Mouse (Mus musculus) midbrain, embryonic 12.5 days (tissue): ENCODE measurements around the gene Cog1. TPM values are rescaled to one million over a fixed set of nuclear protein-coding genes. Genes with fewer than 3 reads are reported as not detected.
A peak's percentile ranks its signal among the peaks of the same experiment; 100 is the strongest.

Experiments used
- ATAC-seq: fragments of 200-750 bp; cut with Nextera tagmentation; 2 replicates; pipeline ENCODE4 v1.8.0; 2017; ENCODE audit warnings: low read depth, moderate TSS enrichment, moderate library complexity; ENCODE audit not compliant: low FRiP score
- H3K27ac ChIP-seq: fragments of 300-500 bp; sonication (generic); replicated peaks from 2 replicates; pipeline ENCODE4 v1.5.1; 2016; ENCODE audit warnings: mild to moderate bottlenecking
- H3K27me3 ChIP-seq: fragments of 300-500 bp; sonication (generic); 2 replicates; pipeline ENCODE4 v1.6.1; 2016; ENCODE audit warnings: mild to moderate bottlenecking
- H3K36me3 ChIP-seq: fragments of 300-500 bp; sonication (generic); 2 replicates; pipeline ENCODE4 v1.6.1; 2016
- H3K4me1 ChIP-seq: fragments of 300-500 bp; sonication (generic); 2 replicates; pipeline ENCODE4 v1.6.1; 2016
- H3K4me2 ChIP-seq: fragments of 300-500 bp; sonication (generic); replicated peaks from 2 replicates; pipeline ENCODE4 v1.6.1; 2016; ENCODE audit warnings: mild to moderate bottlenecking, moderate library complexity
- H3K4me3 ChIP-seq: fragments of 300-500 bp; sonication (generic); 2 replicates; pipeline ENCODE4 v1.5.1; 2016; ENCODE audit warnings: mild to moderate bottlenecking
- H3K9ac ChIP-seq: fragments of 300-500 bp; sonication (generic); replicated peaks from 2 replicates; pipeline ENCODE4 v1.6.1; 2016; ENCODE audit warnings: mild to moderate bottlenecking, moderate library complexity
- H3K9me3 ChIP-seq: fragments of 300-500 bp; sonication (generic); 2 replicates; pipeline ENCODE4 v1.6.1; 2016; ENCODE audit warnings: mild to moderate bottlenecking
- WGBS: fragments of 180-500 bp; shearing (Covaris S2); methylation state at CpG from one replicate; pipeline ENCODE4 v1.1.7; 2016; 5-methylcytosine and 5-hydroxymethylcytosine counted together
- polyA plus RNA-seq: library from polyadenylated mRNA; unstranded; fragments of >200 nt; fragmentation: Nextera tagmentation; extraction: Ambion mirVana; gene quantifications from 2 replicates; pipeline ENCODE4 v1.2.1, GENCODE M21; 2016

Gene Cog1
- polyA plus RNA-seq, 1 experiment from 2014 or later, result 39.6 TPM

DNA sequence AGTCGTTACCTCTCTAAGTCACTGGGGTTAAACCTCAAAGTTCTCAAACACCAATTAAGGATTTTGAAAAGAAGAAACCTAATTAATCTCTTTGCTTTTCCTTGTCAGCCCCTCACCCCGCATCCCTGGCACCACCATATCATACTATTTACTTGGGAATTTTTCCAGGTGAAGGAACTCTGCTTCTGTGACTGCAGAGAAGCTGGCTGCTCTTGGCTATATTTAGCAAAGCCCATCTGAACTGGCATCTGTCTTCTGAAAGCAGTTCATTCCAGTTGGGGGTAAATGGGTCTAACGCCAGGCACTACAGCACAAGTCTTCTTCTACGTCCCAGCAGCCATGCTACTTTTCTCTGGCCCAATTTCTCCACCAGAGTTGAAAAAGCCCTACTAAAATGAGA, 24.6 kb downstream of the Cog1 start:
- H3K27ac ChIP-seq, result no peak overlapping the region
- 95% methylated on average over 4 of the region's 4 CpGs for WGBS
- no peak for ATAC-seq
- H3K4me1 ChIP-seq, result peaks cover 5% of the 10 kb centered on the region; the same call in 1 of the 2 replicates
- no peak overlapping the region for H3K9ac ChIP-seq
- H3K4me2 ChIP-seq, result no peak overlapping the region
- H3K36me3 ChIP-seq, result peaks cover 55% of the 10 kb centered on the region
- no peaks in the 10 kb centered on the region for H3K27me3 ChIP-seq
- no peaks in the 10 kb centered on the region for H3K9me3 ChIP-seq
- H3K4me3 ChIP-seq, result no peak overlapping the region

DNA sequence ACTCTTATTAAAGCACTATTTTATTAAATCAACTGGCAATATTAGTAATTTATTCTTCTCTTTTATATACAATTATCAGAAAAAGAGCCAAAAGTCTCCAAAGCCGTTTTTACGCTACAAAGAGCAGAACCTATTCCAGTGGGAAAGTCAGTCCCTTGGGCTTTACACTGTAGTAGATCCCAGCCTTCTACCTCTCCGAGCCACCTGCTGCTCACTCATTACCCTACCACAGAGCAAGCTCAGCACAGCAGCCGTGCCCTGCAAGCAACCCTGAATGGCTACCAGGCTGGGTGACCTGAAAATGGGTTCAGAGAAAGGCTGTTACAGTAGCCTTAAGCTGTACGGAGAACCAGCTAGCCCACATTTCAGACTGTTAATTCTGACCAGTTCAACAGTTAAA, 25.6 kb downstream of the Cog1 start:
- no peaks in the 10 kb centered on the region for H3K9me3 ChIP-seq
- no peak for ATAC-seq
- H3K4me3 ChIP-seq, result no peak overlapping the region
- no peak overlapping the region for H3K4me2 ChIP-seq
- H3K27me3 ChIP-seq, result no peaks in the 10 kb centered on the region
- 90% methylated on average over 5 of the region's 5 CpGs for WGBS
- no peak overlapping the region for H3K27ac ChIP-seq
- no peak overlapping the region for H3K9ac ChIP-seq
- peaks cover 5% of the 10 kb centered on the region; the same call in 1 of the 2 replicates for H3K4me1 ChIP-seq
- H3K36me3 ChIP-seq, result peaks cover 47% of the 10 kb centered on the region

DNA sequence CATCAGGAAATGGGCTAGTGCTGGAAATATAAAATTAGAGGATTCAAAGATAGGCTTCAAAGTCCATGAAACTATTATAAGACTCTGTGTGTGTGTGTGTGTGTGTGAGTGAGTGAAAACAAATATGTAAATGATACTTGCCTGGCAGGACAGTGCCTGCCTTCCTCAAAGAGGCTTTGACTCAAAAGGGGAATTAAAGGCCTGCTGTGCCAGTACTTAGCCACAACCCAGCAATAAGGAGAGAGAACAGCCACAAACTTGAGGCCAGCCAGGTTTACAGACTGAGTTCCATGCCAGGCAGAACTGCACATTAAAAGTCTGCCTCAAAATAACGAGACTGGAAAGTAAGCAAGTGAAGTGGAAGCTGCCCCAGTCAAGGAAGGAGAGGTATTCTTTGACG, 27.9 kb downstream of the Cog1 start:
- no peaks in the 10 kb centered on the region for H3K27me3 ChIP-seq
- H3K4me3 ChIP-seq, result no peak overlapping the region
- H3K9ac ChIP-seq, result no peak overlapping the region
- 71% methylated on average over 2 of the region's 2 CpGs for WGBS
- H3K4me1 ChIP-seq, result peaks cover 14% of the 10 kb centered on the region
- no peaks in the 10 kb centered on the region for H3K9me3 ChIP-seq
- no peak overlapping the region for H3K27ac ChIP-seq
- peaks cover 34% of the 10 kb centered on the region for H3K36me3 ChIP-seq
- ATAC-seq, result no peak
- no peak overlapping the region for H3K4me2 ChIP-seq

DNA sequence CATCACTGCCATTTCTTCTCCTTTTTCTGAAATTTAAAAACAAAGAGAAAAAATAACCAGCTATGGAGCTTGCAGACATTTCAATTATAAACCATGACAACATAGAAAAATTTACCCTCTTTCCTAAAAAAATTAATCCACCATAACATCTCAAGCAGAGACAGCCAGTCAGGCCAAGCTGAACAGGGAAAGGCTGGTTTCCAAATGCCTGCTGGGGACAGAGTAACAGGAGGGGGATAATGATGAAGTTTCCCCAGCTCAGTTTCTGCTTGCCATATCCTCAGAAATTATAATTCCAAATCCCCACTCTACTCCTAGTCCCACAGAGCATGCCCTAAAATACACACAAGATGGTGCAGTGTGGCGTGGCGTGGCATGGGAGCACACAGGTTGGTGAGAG, 28.4 kb downstream of the Cog1 start:
- WGBS, result 98% methylated on average over 2 of the region's 2 CpGs
- Histone ChIP-seq H3K4me2 (no peak overlapping the region), H3K27ac (no peak overlapping the region), H3K9ac (no peak overlapping the region), H3K4me3 (no peak overlapping the region), H3K9me3 (no peaks in the 10 kb centered on the region), H3K4me1 (peaks cover 19% of the 10 kb centered on the region), H3K36me3 (peaks cover 29% of the 10 kb centered on the region), H3K27me3 (no peaks in the 10 kb centered on the region)
- no peak for ATAC-seq

DNA sequence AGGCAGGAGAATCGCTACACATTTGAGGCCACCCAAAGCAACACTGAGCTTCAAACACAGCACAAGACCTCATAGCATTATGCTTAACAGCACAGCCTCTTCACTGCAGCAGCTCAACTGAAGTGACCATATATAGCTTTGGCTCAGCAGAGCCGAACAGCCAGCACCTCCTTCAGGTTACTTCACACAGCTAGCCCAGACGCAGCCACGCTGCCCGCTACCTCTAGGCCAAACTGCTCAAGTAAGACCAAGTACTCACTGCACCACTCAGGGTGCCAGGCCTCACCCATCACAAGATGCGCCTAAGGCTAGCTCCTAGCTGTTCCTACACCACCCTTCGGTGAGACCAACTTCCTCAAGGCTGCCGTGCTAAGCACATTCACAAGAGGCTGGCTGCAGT, 29.4 kb downstream of the Cog1 start:
- H3K27me3 ChIP-seq, result no peaks in the 10 kb centered on the region
- H3K9ac ChIP-seq, result 0 out of 2 replicates have a peak overlapping the region, but pooled peaks have one; percentile 15
- peaks cover 26% of the 10 kb centered on the region for H3K4me1 ChIP-seq
- H3K4me2 ChIP-seq, result no peak overlapping the region
- H3K9me3 ChIP-seq, result no peaks in the 10 kb centered on the region
- no peak overlapping the region for H3K27ac ChIP-seq
- no peak for ATAC-seq
- H3K4me3 ChIP-seq, result no peak overlapping the region
- 89% methylated on average over 8 of the region's 8 CpGs for WGBS
- H3K36me3 ChIP-seq, result peaks cover 20% of the 10 kb centered on the region

DNA sequence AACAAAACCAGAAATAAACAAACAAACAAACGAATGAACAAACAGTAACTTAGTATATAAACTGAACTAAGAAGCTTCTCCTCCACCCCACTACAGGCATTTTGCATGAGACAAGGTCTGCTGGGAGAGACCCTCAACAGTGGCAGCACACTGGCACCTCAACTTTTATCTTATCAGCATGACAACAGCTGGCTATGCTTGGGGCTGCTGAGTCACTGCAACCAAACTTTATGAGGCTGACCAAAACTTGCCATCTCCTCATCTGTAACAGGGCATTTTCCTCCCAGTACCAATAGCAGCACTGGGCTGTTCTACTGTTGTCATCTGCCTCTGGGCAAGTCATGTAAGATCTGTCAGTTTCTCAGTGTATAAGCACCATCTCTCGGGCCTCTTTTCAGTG, 32.0 kb downstream of the Cog1 start:
- H3K9me3 ChIP-seq, result no peaks in the 10 kb centered on the region
- H3K27me3 ChIP-seq, result no peaks in the 10 kb centered on the region
- no peak overlapping the region for H3K9ac ChIP-seq
- no peak overlapping the region for H3K27ac ChIP-seq
- peaks cover 13% of the 10 kb centered on the region for H3K36me3 ChIP-seq
- no peak overlapping the region for H3K4me2 ChIP-seq
- H3K4me3 ChIP-seq, result no peak overlapping the region
- H3K4me1 ChIP-seq, result peaks cover 38% of the 10 kb centered on the region
- 91% methylated on average over 2 of the region's 2 CpGs for WGBS
- ATAC-seq, result no peak

DNA sequence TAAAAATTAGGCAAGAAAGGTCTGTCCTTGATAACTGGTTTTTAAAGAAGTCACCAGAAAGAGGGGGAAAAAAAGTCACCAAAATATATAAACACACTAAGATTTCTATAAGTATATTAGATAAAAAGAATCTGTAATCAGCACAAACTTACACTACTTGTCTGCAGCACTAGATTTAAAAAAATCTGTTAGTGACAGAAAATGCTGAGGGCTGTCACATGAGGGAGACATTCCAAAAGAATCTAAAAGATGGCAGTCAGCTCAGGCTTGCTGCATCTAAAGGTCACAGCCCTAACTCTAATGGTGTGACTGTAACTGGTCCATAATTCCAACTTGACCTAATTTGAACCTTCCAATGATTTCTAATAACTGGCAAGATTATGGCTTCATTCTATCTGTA, 33.0 kb downstream of the Cog1 start:
- Histone ChIP-seq H3K4me2 (peak overlapping the region; percentile 84; the same call in 1 of the 2 replicates), H3K4me3 (no peak overlapping the region; the same call in 1 of the 2 replicates), H3K36me3 (peaks cover 2% of the 10 kb centered on the region), H3K27ac (no peak overlapping the region), H3K27me3 (no peaks in the 10 kb centered on the region), H3K9me3 (no peaks in the 10 kb centered on the region), H3K9ac (no peak overlapping the region), H3K4me1 (peaks cover 47% of the 10 kb centered on the region)
- no peak for ATAC-seq

DNA sequence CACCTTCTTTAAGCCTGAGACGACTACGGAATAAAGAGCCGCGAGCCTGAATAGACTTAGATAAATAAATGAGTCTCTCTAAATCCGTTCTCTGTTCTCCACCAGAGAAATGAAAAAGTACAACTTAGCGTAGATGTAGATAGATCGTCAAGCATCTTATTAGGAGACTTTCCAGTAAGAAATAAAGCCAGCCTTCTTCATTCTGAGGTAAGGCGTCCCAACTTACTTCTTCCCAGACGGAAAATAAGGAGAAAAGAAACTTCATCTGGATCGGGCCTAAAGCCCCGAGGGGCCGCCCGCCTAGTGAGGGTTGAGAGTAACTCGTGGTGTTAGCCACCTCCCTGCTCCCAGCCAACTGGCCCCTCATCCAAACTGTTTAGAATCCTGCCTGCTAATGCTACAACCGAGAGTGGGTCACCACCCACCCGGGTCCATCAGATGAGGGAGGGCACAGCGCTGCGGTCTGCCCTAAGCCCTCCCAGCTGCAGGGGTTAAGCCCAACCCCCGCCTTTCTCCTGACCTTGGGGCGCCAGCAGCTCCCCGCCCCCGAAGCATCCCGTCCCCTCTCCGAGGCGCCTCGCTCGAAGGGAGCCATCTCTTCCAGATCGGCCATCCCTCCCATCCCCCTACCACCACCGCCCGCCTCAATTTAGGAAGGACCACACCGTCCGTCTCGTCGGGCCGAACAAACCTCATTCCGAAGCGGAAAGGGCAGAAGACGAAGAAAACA, 34.1 kb downstream of the Cog1 start:
- WGBS, result 1% methylated on average over 38 of the region's 38 CpGs
- H3K4me2 ChIP-seq, result peak overlapping the region; percentile 84
- peak overlapping the region; percentile 97 for H3K27ac ChIP-seq
- H3K9me3 ChIP-seq, result no peaks in the 10 kb centered on the region
- H3K4me3 ChIP-seq, result peak overlapping the region; percentile 94
- ATAC-seq, result peak; percentile 24
- H3K27me3 ChIP-seq, result no peaks in the 10 kb centered on the region
- H3K4me1 ChIP-seq, result peaks cover 48% of the 10 kb centered on the region
- peaks cover 4% of the 10 kb centered on the region for H3K36me3 ChIP-seq
- H3K9ac ChIP-seq, result peak overlapping the region; percentile 92

DNA sequence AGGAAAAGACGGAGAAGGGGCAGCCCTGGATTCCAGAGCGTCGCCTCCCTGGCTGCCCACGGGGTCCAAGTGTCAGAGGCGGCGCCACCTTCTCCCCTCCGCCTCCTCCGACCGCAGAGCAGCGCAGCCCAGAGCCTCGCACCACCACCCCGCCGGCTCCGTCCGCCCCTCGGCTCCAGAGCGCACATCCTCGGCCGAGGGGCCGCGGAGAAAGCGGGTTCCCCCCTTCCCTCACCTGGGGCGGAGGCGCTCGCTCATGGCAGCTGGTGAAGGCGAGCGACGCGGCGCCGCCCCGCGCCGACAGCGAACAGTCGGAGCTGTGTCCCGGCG, 34.6 kb downstream of the Cog1 start:
- peaks cover 43% of the 10 kb centered on the region for H3K4me1 ChIP-seq
- no peaks in the 10 kb centered on the region for H3K27me3 ChIP-seq
- peaks cover 9% of the 10 kb centered on the region for H3K36me3 ChIP-seq
- no peaks in the 10 kb centered on the region for H3K9me3 ChIP-seq
- peak; percentile 78 for ATAC-seq
- peak overlapping the region; percentile 97 for H3K27ac ChIP-seq
- WGBS, result 0% methylated on average over 24 of the region's 38 CpGs
- peak overlapping the region; percentile 94 for H3K4me3 ChIP-seq
- H3K9ac ChIP-seq, result peak overlapping the region; percentile 92
- peak overlapping the region; percentile 84 for H3K4me2 ChIP-seq

DNA sequence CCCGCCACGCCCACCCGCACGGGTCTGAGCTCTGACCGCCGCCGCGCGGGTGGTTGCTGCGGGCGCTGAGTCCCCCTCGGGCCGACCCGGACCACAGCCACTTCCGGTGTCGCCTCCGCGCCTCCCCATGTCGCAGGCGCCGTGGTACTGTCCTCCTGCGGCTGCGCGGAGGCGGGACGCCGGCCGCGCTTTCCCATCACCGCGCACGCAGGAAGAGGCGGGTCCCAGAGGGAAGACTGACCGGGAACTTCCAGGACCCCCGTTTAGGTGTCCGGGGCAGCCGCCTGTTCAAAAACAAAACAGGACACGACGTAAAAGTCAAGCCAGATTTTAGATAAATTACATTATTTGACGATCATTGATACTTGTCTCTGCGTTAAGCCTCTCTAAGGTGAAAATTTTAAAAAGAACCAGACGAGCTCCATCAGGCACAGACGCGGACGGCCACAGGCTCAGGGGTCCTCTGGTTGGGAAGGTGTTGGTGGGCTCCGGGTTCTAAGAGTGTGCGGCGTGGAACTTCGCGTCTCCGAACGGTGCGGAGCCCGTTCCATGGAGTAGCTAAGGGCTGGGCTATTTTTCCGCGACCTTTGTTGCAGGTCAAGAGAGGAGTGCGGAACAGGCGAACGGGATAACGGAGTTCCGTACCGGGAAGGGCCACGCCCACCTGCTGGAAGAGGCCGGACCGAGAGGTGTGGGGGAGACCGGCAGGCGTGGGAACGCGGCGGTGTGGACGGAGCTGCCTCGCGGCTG, 35.2 kb downstream of the Cog1 start, which contains the start of the genes Fam104a and D11Wsu47e:
TSS of gene Fam104a (minus strand) at position 199 of the 750 bp plus-strand sequence.
TSS of gene D11Wsu47e (plus strand) at position 456 of the 750 bp plus-strand sequence.
- Histone ChIP-seq H3K27ac (peak within 1 kb of the TSS; percentile 97), H3K27me3 (no peaks in the 10 kb centered on the region), H3K9me3 (no peaks in the 10 kb centered on the region), H3K36me3 (peaks cover 15% of the 10 kb centered on the region), H3K9ac (peak within 1 kb of the TSS; percentile 92), H3K4me3 (peak within 1 kb of the TSS; percentile 94), H3K4me2 (peak within 1 kb of the TSS; percentile 84), H3K4me1 (peaks cover 43% of the 10 kb centered on the region)
- under 1% methylated on average over 67 of the region's 73 CpGs for WGBS
- ATAC-seq, result peak; percentile 93

DNA sequence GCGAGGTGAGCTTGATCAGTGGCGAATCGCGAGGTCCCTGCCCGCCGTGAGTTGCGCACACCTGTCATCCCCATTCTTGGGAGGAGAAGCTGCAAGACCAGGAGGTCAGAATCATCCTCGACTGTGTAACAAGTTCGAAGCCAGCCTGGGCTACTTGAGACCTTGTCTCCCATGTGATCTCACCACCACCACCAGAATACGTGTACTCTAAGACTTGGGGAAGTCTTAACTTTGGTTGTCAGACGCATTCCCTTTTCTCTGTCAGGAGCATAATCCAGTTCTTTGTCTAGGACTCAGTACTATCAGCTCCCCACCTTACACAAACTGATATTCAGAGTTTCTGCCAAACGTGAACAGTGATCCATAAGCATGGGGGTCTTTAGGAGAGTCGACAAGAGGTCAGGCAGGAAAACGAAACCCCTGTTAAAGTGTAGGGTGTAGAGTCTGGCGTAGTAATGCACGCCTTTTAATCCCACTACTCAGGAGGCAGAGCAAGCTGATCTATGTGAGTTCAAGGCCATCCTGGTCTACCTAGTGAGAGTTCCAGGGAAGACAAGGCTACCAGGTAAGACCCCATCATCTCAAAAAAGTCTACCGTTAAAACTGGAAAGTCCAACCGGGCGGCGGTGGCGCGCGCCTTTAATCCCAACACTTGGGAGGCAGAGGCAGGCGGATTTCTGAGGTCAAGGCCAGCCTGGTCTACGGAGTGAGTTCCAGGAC, 35.9 kb downstream of the Cog1 start:
- Histone ChIP-seq H3K27me3 (no peaks in the 10 kb centered on the region), H3K4me2 (peak overlapping the region; percentile 84), H3K27ac (peak overlapping the region; percentile 97; the same call in 1 of the 2 replicates), H3K4me1 (peaks cover 43% of the 10 kb centered on the region), H3K36me3 (peaks cover 22% of the 10 kb centered on the region), H3K4me3 (peak overlapping the region; percentile 94), H3K9ac (peak overlapping the region; percentile 92), H3K9me3 (no peaks in the 10 kb centered on the region)
- no peak for ATAC-seq
- 43% methylated on average over 25 of the region's 25 CpGs for WGBS

DNA sequence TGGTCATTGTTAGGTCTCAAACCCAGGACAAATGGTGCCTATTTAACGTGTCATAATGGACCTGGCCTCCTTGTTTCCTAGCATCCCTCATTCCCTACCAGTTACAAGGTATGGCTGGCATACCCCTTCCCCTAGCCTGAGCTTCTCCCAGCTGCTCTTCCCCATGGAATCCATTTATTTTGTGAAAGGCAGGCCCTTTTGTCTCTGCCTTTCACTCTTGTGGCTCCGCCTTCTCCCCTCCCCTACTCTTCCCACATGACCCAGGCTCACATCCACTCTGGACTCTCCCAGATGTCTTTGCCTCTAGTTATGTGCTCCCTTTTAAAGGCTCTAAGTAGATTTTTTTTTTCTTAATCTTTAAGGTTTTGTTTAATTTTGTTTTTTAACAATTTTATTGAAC, 38.1 kb downstream of the Cog1 start:
- H3K36me3 ChIP-seq, result peaks cover 43% of the 10 kb centered on the region
- H3K4me2 ChIP-seq, result 0 out of 2 replicates have a peak overlapping the region, but pooled peaks have one; percentile 2
- H3K4me3 ChIP-seq, result no peak overlapping the region
- no peaks in the 10 kb centered on the region for H3K9me3 ChIP-seq
- 58% methylated on average over 2 of the region's 2 CpGs for WGBS
- peaks cover 33% of the 10 kb centered on the region for H3K4me1 ChIP-seq
- peak overlapping the region; percentile 68 for H3K27ac ChIP-seq
- peak; percentile 5; the same call in 1 of the 2 replicates for ATAC-seq
- no peaks in the 10 kb centered on the region for H3K27me3 ChIP-seq
- H3K9ac ChIP-seq, result no peak overlapping the region
